Mouse (Mus musculus): ENCODE measurements at regions not wholly inside any gene's neighbourhood (a gene's known extent, or its start where the extent isn't known, plus 50 kb on each side); places are given as distances from the start of the nearest gene placed in this dataset.

- no peaks in the 10 kb centered on the region for H3K4me1 ChIP-seq
- WGBS: 19% methylated on average over 3 of the region's 3 CpGs
- H3K36me3 ChIP-seq: no peaks in the 10 kb centered on the region
- peak; percentile 63; the same call in 1 of the 2 replicates for ATAC-seq (ENCODE audit: low FRiP score)
- no peaks in the 10 kb centered on the region for H3K27me3 ChIP-seq (replicated peaks)
- no peak overlapping the region for H3K4me2 ChIP-seq
- H3K9me3 ChIP-seq (replicated peaks): no peaks in the 10 kb centered on the region
- no peak overlapping the region for H3K4me3 ChIP-seq (replicated peaks)
- H3K9ac ChIP-seq (replicated peaks): no peak overlapping the region
- no peak overlapping the region; the same call in 1 of the 2 replicates for H3K27ac ChIP-seq (replicated peaks)
Measured at GRCm38 (mm10) chr3:47668824-47669223, 1220.8 kb upstream of the Pabpc4l start.

- Histone ChIP-seq H3K4me3 (replicated peaks) (no peak overlapping the region), H3K36me3 (no peaks in the 10 kb centered on the region), H3K27me3 (replicated peaks) (no peaks in the 10 kb centered on the region), H3K9me3 (replicated peaks) (no peaks in the 10 kb centered on the region), H3K4me1 (no peaks in the 10 kb centered on the region), H3K4me2 (no peak overlapping the region), H3K9ac (replicated peaks) (no peak overlapping the region), H3K27ac (replicated peaks) (no peak overlapping the region)
- WGBS: 52% methylated on average over 1 of the region's 1 CpGs
- no peak for ATAC-seq (ENCODE audit: low FRiP score)
Measured at GRCm38 (mm10) chr3:47662484-47662883, 1214.5 kb upstream of the Pabpc4l start.

- Histone ChIP-seq H3K27ac (replicated peaks) (no peak overlapping the region), H3K4me3 (replicated peaks) (no peak overlapping the region), H3K4me1 (no peaks in the 10 kb centered on the region), H3K4me2 (no peak overlapping the region), H3K36me3 (no peaks in the 10 kb centered on the region), H3K9ac (replicated peaks) (no peak overlapping the region), H3K9me3 (replicated peaks) (no peaks in the 10 kb centered on the region), H3K27me3 (replicated peaks) (no peaks in the 10 kb centered on the region)
- WGBS: 11% methylated on average over 1 of the region's 1 CpGs
- no peak for ATAC-seq (ENCODE audit: low FRiP score)
Measured at GRCm38 (mm10) chr3:47660531-47660930, 1212.5 kb upstream of the Pabpc4l start.

All from neural tube, embryonic 15.5 days (tissue).